Mouse (Mus musculus) brain, embryonic 18.5 days (tissue): ENCODE results near the gene Rhpn2.

Experiments used
- DNase-seq: peaks from one replicate; pipeline ENCODE4 v3.0.0-alpha.2; 2012; ENCODE audit warnings: low read depth, low spot score

Gene Rhpn2

GRCm38 (mm10) chr7:35347918-35348700, 14.1 kb downstream of the Rhpn2 start:
- DNase-seq = no peak

GRCm38 (mm10) chr7:35349022-35349421, 15.1 kb downstream of the Rhpn2 start:
- no peak for DNase-seq

- no peak for DNase-seq
Observed at GRCm38 (mm10) chr7:35349886-35350684, 16.1 kb downstream of the Rhpn2 start.

GRCm38 (mm10) chr7:35351155-35351554, 17.2 kb downstream of the Rhpn2 start:
- no peak for DNase-seq

- no peak for DNase-seq
Observed at GRCm38 (mm10) chr7:35353306-35353705, 19.3 kb downstream of the Rhpn2 start.

GRCm38 (mm10) chr7:35355303-35355872, 21.4 kb downstream of the Rhpn2 start:
- no peak for DNase-seq

GRCm38 (mm10) chr7:35357621-35358020, 23.7 kb downstream of the Rhpn2 start:
- no peak for DNase-seq

- DNase-seq = no peak
Observed at GRCm38 (mm10) chr7:35362253-35362652, 28.3 kb downstream of the Rhpn2 start.

GRCm38 (mm10) chr7:35362868-35363267, 28.9 kb downstream of the Rhpn2 start:
- DNase-seq = no peak

- DNase-seq = no peak
Observed at GRCm38 (mm10) chr7:35365161-35365910, 31.4 kb downstream of the Rhpn2 start.

- DNase-seq = no peak
Observed at GRCm38 (mm10) chr7:35371096-35371495, 37.1 kb downstream of the Rhpn2 start.

- no peak for DNase-seq
Observed at GRCm38 (mm10) chr7:35372483-35373017, 38.6 kb downstream of the Rhpn2 start.

GRCm38 (mm10) chr7:35373146-35373989, 39.4 kb downstream of the Rhpn2 start:
- DNase-seq = no peak

- no peak for DNase-seq
Observed at GRCm38 (mm10) chr7:35374265-35374664, 40.3 kb downstream of the Rhpn2 start.

- no peak for DNase-seq
Observed at GRCm38 (mm10) chr7:35376623-35377022, 42.7 kb downstream of the Rhpn2 start.

- no peak for DNase-seq
Observed at GRCm38 (mm10) chr7:35379492-35380119, 45.6 kb downstream of the Rhpn2 start.

- DNase-seq = no peak
Observed at GRCm38 (mm10) chr7:35380351-35380750, 46.4 kb downstream of the Rhpn2 start.

- no peak for DNase-seq
Observed at GRCm38 (mm10) chr7:35381861-35382260, 47.9 kb downstream of the Rhpn2 start.

- DNase-seq = no peak
Observed at GRCm38 (mm10) chr7:35382706-35383353, 48.9 kb downstream of the Rhpn2 start.

GRCm38 (mm10) chr7:35386525-35386952, 52.6 kb downstream of the Rhpn2 start:
- DNase-seq = no peak
